Mouse (Mus musculus): ENCODE measurements at regions not wholly inside any gene's neighbourhood (a gene's known extent, or its start where the extent isn't known, plus 50 kb on each side); places are given as distances from the start of the nearest gene placed in this dataset.

DNA sequence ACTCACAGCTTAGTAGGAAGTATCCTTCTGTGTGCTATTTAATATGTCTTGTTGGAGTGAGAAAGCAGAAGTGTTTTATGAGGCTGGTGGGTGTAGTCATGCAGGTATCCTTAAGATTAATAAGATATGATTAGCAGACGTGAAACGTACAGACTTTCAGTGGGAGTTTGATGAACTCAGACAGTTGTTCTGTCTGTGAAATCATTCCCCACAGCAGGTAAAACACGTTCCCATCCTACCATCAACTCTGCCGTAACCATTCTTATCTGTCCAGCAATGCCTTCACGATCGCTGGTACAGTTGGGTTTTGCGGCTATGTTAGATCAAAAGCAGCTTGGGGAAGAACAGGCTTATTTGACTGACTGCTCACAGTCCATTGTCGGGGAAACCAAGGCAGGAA lies 332.3 kb downstream of the Med10 start:
- DNase-seq (ENCODE audit: low spot score) = no peak

- DNase-seq (ENCODE audit: low spot score) = no peak
Measured at GRCm38 (mm10) chr13:70136209-70136608, 334.0 kb downstream of the Med10 start.

- no peak for DNase-seq (ENCODE audit: low spot score)
Measured at GRCm38 (mm10) chr13:70144461-70144860, 342.3 kb downstream of the Med10 start.

- DNase-seq (ENCODE audit: low spot score) = no peak
Measured at GRCm38 (mm10) chr13:70145466-70145865, 343.3 kb downstream of the Med10 start.

- DNase-seq (ENCODE audit: low spot score) = no peak
Measured at GRCm38 (mm10) chr13:70149041-70149898, 347.1 kb downstream of the Med10 start.

DNA sequence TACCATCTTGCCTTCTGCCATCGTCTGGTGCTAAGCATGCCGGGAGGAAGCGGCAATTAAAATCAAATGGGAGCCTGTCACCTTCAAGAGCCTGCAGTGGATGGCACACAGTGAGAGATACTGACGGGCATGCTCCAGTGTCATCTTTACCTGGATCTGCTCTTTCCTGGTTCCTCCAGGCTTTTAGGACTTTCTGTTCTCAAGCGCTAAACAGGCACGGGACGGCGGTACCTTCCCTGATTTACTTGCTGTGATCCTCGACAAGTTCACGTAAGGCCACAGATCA lies 347.6 kb downstream of the Med10 start:
- no peak for DNase-seq (ENCODE audit: low spot score)

DNA sequence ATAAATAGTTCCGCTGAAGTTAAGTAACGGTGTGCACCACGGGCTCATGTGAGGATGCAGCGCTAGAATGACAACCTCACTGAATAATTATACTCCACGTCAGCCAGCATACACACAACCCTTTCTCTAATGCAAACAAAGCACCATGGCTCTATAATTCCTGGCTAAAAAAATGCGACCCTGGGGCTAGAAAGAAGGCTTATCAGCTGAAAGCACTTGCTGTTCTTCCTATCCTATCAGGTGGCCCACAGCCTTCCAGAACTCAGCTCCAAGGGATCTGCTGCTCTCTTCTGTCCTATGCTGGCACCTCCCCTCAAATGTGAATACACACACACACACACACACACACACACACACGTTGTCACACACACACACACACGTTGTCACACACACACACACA lies 350.9 kb downstream of the Med10 start:
- DNase-seq (ENCODE audit: low spot score) = no peak

GRCm38 (mm10) chr13:70155596-70155995 lies 353.4 kb downstream of the Med10 start:
- no peak for DNase-seq (ENCODE audit: low spot score)

GRCm38 (mm10) chr13:70156975-70157588 lies 354.9 kb downstream of the Med10 start:
- DNase-seq (ENCODE audit: low spot score) = no peak

GRCm38 (mm10) chr13:70159065-70159464 lies 356.9 kb downstream of the Med10 start:
- no peak for DNase-seq (ENCODE audit: low spot score)

DNA sequence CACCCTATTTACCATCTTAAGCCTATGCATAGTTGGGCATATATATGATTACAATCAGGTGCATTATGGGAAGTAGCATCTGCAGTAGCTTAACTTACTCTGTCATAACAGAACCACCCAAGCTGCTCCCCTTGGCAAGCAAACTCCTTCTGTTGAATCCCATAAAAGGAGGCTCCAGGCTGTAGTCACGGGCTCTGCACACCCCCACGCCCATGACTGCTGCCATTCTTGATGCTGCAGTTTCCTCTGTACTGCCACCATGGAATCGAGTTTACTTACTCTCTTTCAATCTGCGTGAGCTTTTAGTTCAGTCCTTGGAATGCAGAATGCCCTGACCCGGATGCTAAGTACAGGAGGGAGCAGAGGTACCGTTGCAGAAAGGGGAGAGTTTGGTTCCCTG lies 357.4 kb downstream of the Med10 start:
- no peak for DNase-seq (ENCODE audit: low spot score)

GRCm38 (mm10) chr13:70162115-70162514 lies 359.9 kb downstream of the Med10 start:
- no peak for DNase-seq (ENCODE audit: low spot score)

- DNase-seq (ENCODE audit: low spot score) = no peak
Measured at GRCm38 (mm10) chr13:70165511-70166225, 363.5 kb downstream of the Med10 start.

- no peak for DNase-seq (ENCODE audit: low spot score)
Measured at GRCm38 (mm10) chr13:70167747-70168146, 365.6 kb downstream of the Med10 start.

DNA sequence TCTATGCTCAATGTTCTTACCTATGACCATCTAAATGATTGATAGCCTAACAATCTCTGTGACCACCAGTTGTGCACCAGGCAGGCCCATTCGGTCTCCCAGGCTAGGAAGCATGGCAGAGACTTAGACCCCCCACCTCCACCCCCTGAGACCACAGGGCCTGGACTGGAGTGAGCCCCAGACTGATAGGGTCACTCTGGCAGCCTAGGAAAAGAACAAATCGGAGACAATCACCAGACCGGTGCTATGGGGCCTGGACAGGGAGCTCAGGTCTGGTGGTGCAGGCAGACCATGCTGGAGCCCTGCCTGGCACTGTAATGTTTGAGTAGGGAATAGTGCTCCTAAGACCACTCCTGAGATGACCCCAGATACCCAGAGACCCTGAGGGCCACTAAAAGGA lies 366.7 kb downstream of the Med10 start:
- no peak for DNase-seq (ENCODE audit: low spot score)

- no peak for DNase-seq (ENCODE audit: low spot score)
Measured at GRCm38 (mm10) chr13:70177066-70177465, 374.9 kb downstream of the Med10 start.

DNA sequence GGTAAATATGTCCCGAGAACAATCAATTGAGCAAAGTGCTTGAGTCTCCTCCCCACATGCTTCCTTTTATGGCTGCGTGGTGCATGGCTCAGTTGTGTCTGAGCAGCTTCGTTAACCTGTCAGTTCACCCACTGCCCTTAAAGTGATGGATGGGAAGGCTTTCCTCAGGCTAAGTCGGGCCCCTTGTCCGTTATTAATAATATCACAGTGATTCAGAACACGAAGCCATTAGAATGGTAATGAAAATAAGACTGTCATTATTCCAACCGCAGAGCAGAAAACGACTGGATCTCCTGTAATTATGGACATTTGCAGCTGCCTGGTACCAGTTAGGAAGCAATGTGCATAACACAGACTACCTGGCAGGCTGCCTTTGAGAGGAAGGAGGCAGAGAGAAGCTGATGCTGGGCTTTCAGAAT lies 375.9 kb downstream of the Med10 start:
- DNase-seq (ENCODE audit: low spot score) = no peak

GRCm38 (mm10) chr13:70190978-70191377 lies 388.8 kb downstream of the Med10 start:
- DNase-seq (ENCODE audit: low spot score) = no peak

GRCm38 (mm10) chr13:70192101-70193025 lies 390.2 kb downstream of the Med10 start:
- no peak for DNase-seq (ENCODE audit: low spot score)

DNA sequence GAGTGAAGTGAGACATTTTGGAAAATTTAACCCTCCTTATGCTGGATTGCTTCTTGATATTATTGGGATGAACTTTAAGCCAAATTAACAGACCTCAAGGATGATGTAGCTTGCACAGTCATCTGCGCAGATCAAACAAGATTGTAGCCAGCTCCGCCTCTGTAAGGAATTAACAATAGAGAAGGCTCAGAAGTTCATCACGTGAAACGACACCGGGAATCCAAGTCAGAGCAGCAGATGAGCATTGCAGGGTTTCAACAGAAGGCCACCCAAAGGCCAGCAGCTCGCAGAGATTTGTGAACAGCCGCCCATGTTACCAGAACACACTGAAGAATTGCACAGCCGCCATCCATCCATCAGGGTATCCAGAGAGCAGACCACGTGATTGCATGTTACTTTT lies 391.1 kb downstream of the Med10 start:
- DNase-seq (ENCODE audit: low spot score) = no peak

DNA sequence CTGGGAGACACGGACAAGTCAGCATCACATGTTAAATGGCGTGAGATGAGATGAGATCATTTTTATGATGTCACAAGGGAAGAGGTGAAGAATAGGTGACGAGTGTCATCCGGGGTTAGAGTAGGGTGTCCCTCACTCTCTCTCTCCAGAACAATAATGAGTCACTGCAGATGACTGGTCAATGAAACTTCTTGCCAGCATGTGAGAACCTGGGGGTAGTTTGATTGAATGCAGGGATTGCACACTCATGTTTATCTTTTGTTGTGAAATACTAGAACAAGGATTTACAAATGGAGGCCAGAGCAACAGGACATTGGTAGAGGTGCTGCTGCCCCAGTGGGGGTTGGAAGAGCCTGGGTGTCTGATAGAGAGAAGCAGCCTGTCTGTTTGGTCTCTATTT lies 393.7 kb downstream of the Med10 start:
- no peak for DNase-seq (ENCODE audit: low spot score)

- DNase-seq (ENCODE audit: low spot score) = no peak
Measured at GRCm38 (mm10) chr13:70198638-70199037, 396.4 kb downstream of the Med10 start.
